Mouse (Mus musculus): ENCODE data around the gene Kat2a. TPM values are rescaled to one million over a fixed set of nuclear protein-coding genes. Genes with fewer than 3 reads are reported as not detected.

The Kat2a gene
- polyA plus RNA-seq, 1 experiment, result 25.9 TPM

DNA sequence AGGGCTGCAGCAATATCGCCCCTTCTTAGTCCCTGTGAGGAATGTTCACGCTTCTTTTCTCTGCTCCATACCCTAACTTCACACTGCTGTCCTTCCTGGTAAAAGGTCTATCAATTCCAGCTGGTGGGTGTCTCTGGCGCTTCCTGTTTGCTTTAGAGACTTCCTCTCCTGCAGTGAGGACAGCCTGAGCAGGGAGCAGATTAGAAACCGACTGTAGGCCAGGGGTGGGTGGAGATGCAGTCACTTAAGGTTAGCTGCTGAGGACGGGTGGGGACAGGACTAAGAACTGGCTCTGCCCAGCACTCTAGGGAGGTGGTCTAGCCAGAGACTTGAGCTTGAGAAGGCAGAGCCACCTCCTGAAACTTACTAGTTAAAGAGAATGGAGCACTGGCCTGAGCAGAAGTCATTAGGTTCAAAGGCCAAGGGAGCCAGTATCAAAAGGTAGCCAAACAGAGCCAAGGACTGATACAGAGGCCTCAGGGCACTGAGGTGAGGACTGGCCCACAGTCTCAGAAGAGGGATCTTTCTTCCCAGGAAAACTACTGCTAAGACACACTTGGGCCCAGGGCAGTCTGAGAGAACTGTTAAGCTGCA is 12.8 kb upstream of the Kat2a start:
- Histone ChIP-seq H3K4me1 (ENCODE audit: control insufficient read depth, insufficient read depth, low read length) (peaks cover 77% of the 10 kb centered on the region), H3K4me3 (ENCODE audit: insufficient read depth, low read depth, low read length) (no peak overlapping the region), H3K27me3 (replicated peaks; ENCODE audit: control insufficient read depth, insufficient read depth, low read length) (no peaks in the 10 kb centered on the region), H3K36me3 (ENCODE audit: control insufficient read depth, insufficient read depth, low read length) (no peaks in the 10 kb centered on the region), H3K27ac (ENCODE audit: insufficient read depth, low read depth, low read length) (peak overlapping the region; percentile 88)
- 27% methylated on average over 5 of the region's 5 CpGs for WGBS
- DNase-seq, result peak; percentile 79
- TF ChIP-seq POLR2A (IDR thresholded peaks at IDR 0.05; ENCODE audit: low read depth, low read length), result no peak
- no peak for TF ChIP-seq CTCF (conservative IDR thresholded peaks at IDR 0.05; ENCODE audit: insufficient read depth, insufficient read length, low read depth, low read length)

DNA sequence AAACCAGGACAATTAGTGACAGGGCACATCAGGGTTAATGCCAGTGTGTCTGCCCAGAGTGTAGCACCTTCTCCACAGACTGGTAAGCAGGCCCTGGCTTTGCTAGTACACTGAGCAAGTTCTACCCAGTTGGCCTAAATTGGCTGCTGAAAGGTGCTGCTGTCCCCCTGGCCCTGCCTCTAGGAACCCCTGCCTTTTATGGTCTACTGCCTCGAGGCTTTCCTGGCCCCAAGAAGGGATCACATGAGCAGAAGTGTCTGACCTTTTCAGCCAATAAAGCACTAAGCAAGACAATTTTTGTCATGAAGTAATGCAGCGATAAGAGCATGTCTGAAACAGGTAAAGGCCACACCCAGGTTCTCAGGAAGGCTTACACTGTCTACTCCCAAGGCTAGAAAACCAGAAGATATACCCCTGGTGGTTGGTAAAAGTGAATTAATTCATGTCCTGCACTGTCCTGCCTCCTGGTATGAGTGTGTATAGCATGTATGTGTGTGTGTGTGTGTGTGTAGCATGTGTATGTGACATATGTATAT is 10.3 kb upstream of the Kat2a start:
- Histone ChIP-seq H3K4me3 (ENCODE audit: insufficient read depth, low read depth, low read length) (no peak overlapping the region), H3K27me3 (replicated peaks; ENCODE audit: control insufficient read depth, insufficient read depth, low read length) (no peaks in the 10 kb centered on the region), H3K36me3 (ENCODE audit: control insufficient read depth, insufficient read depth, low read length) (no peaks in the 10 kb centered on the region), H3K27ac (ENCODE audit: insufficient read depth, low read depth, low read length) (peak overlapping the region; percentile 86), H3K4me1 (ENCODE audit: control insufficient read depth, insufficient read depth, low read length) (peaks cover 73% of the 10 kb centered on the region)
- TF ChIP-seq CTCF (conservative IDR thresholded peaks at IDR 0.05; ENCODE audit: insufficient read depth, insufficient read length, low read depth, low read length) (no peak), POLR2A (IDR thresholded peaks at IDR 0.05; ENCODE audit: low read depth, low read length) (no peak)
- DNase-seq, result peak; percentile 77
- 16% methylated on average over 2 of the region's 2 CpGs for WGBS

DNA sequence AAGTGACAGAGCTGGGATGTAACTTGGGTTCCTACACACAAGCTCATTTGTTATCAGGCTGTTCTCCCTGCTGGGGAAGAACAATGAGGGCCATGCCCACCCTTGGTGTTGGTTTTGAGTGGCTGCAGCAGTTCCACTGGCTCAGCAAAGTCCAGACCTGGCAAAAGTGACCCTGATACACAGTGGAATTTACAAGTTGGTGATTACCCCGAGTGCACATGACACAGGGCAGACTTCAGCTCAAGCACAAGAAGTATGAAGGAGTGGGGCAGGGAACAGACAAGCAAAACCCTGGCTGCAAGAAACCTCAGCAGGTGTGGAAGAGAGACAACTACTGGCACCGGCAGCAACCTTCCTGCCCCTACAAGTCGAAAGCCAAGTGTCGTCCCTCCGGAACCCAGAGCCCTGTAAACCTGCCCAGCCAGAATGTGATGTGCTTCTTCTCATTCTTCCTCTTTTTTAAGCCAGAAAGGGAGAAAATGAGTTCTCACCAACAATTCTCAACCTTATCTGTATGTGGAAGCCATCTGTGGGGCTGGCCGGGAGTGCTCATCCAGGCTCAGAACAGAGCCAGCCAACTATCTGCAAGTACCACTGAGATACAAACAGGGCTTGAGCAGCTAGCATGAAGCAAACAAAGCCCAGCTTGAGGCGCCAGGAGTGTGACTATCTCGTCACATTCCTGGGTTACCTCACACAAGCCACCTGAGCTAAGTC is 9.7 kb upstream of the Kat2a start:
- Histone ChIP-seq H3K36me3 (ENCODE audit: control insufficient read depth, insufficient read depth, low read length) (peaks cover 2% of the 10 kb centered on the region; the same call in 1 of the 2 replicates), H3K27me3 (replicated peaks; ENCODE audit: control insufficient read depth, insufficient read depth, low read length) (no peaks in the 10 kb centered on the region), H3K4me3 (ENCODE audit: insufficient read depth, low read depth, low read length) (no peak overlapping the region), H3K4me1 (ENCODE audit: control insufficient read depth, insufficient read depth, low read length) (peaks cover 67% of the 10 kb centered on the region), H3K27ac (ENCODE audit: insufficient read depth, low read depth, low read length) (peak overlapping the region; percentile 86)
- TF ChIP-seq POLR2A (IDR thresholded peaks at IDR 0.05; ENCODE audit: low read depth, low read length), result no peak
- no peak for TF ChIP-seq CTCF (conservative IDR thresholded peaks at IDR 0.05; ENCODE audit: insufficient read depth, insufficient read length, low read depth, low read length)
- WGBS, result 32% methylated on average over 8 of the region's 8 CpGs
- DNase-seq, result peak; percentile 90

DNA sequence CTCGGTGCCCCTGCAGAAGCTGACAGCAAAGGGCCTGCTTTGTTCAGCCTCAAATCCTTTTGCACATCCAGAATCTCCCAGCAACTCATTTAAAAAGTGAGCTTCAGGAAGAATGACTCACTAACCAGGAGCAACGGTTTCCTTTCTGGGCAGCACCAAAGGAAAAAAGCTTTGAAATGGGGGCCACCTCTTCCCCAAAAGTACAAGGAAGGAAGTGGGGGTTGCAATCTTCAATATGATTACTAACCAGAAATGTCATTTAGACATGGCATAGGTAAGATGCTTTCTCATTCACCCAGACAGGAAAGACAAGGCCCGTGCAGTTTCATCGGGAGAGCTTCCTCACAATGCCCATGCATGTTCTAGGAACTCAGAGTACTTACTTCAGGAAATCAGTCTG is 9.0 kb upstream of the Kat2a start:
- H3K4me3 ChIP-seq (ENCODE audit: insufficient read depth, low read depth, low read length), result no peak overlapping the region
- peaks cover 67% of the 10 kb centered on the region for H3K4me1 ChIP-seq (ENCODE audit: control insufficient read depth, insufficient read depth, low read length)
- WGBS, result 33% methylated on average over 4 of the region's 4 CpGs
- no peaks in the 10 kb centered on the region for H3K27me3 ChIP-seq (replicated peaks; ENCODE audit: control insufficient read depth, insufficient read depth, low read length)
- H3K27ac ChIP-seq (ENCODE audit: insufficient read depth, low read depth, low read length), result peak overlapping the region; percentile 86
- TF ChIP-seq POLR2A (IDR thresholded peaks at IDR 0.05; ENCODE audit: low read depth, low read length) (no peak), CTCF (conservative IDR thresholded peaks at IDR 0.05; ENCODE audit: insufficient read depth, insufficient read length, low read depth, low read length) (no peak)
- peak; percentile 65 for DNase-seq
- H3K36me3 ChIP-seq (ENCODE audit: control insufficient read depth, insufficient read depth, low read length), result peaks cover 2% of the 10 kb centered on the region; the same call in 1 of the 2 replicates

DNA sequence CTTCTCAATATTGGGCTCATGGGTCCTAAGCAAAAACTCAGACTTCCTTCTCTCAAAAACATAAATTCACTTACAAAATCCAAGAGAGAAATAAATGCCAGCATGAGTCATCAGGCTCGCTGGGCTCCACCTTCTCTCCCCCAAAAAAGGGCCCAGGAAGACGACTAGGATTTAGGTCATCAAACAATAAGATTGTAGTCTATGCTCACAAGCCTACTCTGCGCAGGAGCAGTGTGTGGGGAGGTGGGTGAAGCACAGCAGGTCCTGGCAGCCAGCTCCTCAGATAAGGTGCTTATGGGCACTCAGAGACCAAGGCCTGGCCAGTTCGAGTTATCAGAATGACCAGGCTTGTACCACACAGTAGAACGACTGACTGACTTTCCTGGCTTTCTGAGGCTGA is 8.1 kb upstream of the Kat2a start:
- no peak for DNase-seq
- H3K4me3 ChIP-seq (ENCODE audit: insufficient read depth, low read depth, low read length), result no peak overlapping the region
- H3K4me1 ChIP-seq (ENCODE audit: control insufficient read depth, insufficient read depth, low read length), result peaks cover 59% of the 10 kb centered on the region

DNA sequence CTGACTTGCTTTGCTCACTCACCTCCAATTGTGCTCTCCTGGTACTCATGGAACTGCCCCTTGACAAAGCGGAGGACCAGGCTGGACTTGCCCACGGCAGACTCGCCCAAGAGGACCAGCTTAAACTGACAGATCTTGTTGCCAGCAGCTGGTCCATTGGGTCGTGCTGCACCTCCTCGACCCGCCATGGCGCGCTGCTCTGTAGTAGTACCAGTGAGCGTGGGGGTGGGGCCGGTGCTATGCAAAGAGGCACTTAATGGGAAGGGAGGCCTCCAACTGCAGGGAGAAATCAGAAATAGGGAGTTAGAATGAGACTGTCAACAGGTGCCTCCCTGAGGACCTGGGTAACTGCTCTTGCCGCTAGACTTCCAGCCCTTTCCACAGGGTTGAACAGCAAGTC is 7.6 kb upstream of the Kat2a start:
- WGBS, result 72% methylated on average over 11 of the region's 11 CpGs
- no peak for DNase-seq
- TF ChIP-seq CTCF (conservative IDR thresholded peaks at IDR 0.05; ENCODE audit: insufficient read depth, insufficient read length, low read depth, low read length) (no peak), POLR2A (IDR thresholded peaks at IDR 0.05; ENCODE audit: low read depth, low read length) (no peak)
- H3K36me3 ChIP-seq (ENCODE audit: control insufficient read depth, insufficient read depth, low read length), result peaks cover 2% of the 10 kb centered on the region; the same call in 1 of the 2 replicates
- H3K4me1 ChIP-seq (ENCODE audit: control insufficient read depth, insufficient read depth, low read length), result peaks cover 54% of the 10 kb centered on the region
- no peak overlapping the region for H3K4me3 ChIP-seq (ENCODE audit: insufficient read depth, low read depth, low read length)
- H3K27me3 ChIP-seq (replicated peaks; ENCODE audit: control insufficient read depth, insufficient read depth, low read length), result no peaks in the 10 kb centered on the region
- peak overlapping the region; percentile 86 for H3K27ac ChIP-seq (ENCODE audit: insufficient read depth, low read depth, low read length)

More for the DNA sequence above, 8.1 kb upstream of the Kat2a start:
- TF ChIP-seq CTCF (conservative IDR thresholded peaks at IDR 0.05; ENCODE audit: insufficient read depth, insufficient read length, low read depth, low read length) (no peak), POLR2A (IDR thresholded peaks at IDR 0.05; ENCODE audit: low read depth, low read length) (no peak)
- H3K36me3 ChIP-seq (ENCODE audit: control insufficient read depth, insufficient read depth, low read length), result peaks cover 2% of the 10 kb centered on the region; the same call in 1 of the 2 replicates
- no peaks in the 10 kb centered on the region for H3K27me3 ChIP-seq (replicated peaks; ENCODE audit: control insufficient read depth, insufficient read depth, low read length)
- peak overlapping the region; percentile 86 for H3K27ac ChIP-seq (ENCODE audit: insufficient read depth, low read depth, low read length)
- WGBS, result 49% methylated on average over 5 of the region's 5 CpGs

DNA sequence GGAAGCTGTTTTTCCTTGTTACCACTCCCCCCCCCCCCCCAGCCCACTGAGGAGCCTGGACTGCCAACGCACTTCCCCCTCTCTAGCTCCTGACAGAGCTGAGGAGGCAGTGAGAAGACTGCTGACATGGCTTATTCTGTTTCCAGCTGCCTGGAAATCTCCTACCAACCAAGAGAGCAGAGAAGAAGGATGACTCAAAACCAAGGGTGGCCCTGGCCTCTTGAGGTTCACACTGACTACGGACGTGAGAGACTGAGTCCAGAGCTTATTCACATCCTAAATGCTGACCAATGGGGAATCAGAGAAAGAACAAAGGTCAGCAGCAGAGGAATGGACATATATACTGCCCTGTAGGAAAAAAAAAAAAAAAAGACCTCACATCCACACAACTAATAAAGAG is 7.0 kb upstream of the Kat2a start:
- Histone ChIP-seq H3K4me1 (ENCODE audit: control insufficient read depth, insufficient read depth, low read length) (peaks cover 49% of the 10 kb centered on the region), H3K27ac (ENCODE audit: insufficient read depth, low read depth, low read length) (peak overlapping the region; percentile 86), H3K27me3 (replicated peaks; ENCODE audit: control insufficient read depth, insufficient read depth, low read length) (no peaks in the 10 kb centered on the region), H3K36me3 (ENCODE audit: control insufficient read depth, insufficient read depth, low read length) (peaks cover 2% of the 10 kb centered on the region; the same call in 1 of the 2 replicates), H3K4me3 (ENCODE audit: insufficient read depth, low read depth, low read length) (no peak overlapping the region)
- TF ChIP-seq CTCF (conservative IDR thresholded peaks at IDR 0.05; ENCODE audit: insufficient read depth, insufficient read length, low read depth, low read length) (no peak), POLR2A (IDR thresholded peaks at IDR 0.05; ENCODE audit: low read depth, low read length) (no peak)
- 42% methylated on average over 3 of the region's 3 CpGs for WGBS
- peak; percentile 73 for DNase-seq

Data from kidney, adult 2 months (tissue).